In genomic region chr13:43537854-43538253, GRCm38 (mm10) we compare ENCODE assay signal across 14 mouse cellular contexts.
"Had no signal": no experiment of that assay in that cellular context is flagged by ENCODE, and none has a peak within 500 bp of the region (broad histone marks: within the 10 kb centered on the region; RNA-seq: fewer than 3 reads in every experiment).

No protein-coding gene starts in this region.

- DNase-seq: kidney, postnatal 25 days; layer of hippocampus, adult 9-11 months; layer of hippocampus, postnatal 36 days; lung, embryonic 14.5 days; lung, postnatal 10 days; thymus, postnatal 4 days had no signal

- ATAC-seq: liver, embryonic 12.5 days; midbrain, embryonic 15.5 days had no signal

- H3K4me3 ChIP-seq: limb, embryonic 15.5 days; liver, embryonic 12.5 days; megakaryocyte, embryonic 14.5 days; midbrain, embryonic 15.5 days; neural tube, embryonic 12.5 days had no signal

- H3K9me3 ChIP-seq: limb, embryonic 15.5 days; liver, embryonic 12.5 days; midbrain, embryonic 15.5 days; neural tube, embryonic 12.5 days had no signal

- H3K36me3 ChIP-seq: limb, embryonic 15.5 days; liver, embryonic 12.5 days; midbrain, embryonic 15.5 days; neural tube, embryonic 12.5 days had no signal

- H3K4me2 ChIP-seq: limb, embryonic 15.5 days; liver, embryonic 12.5 days; lung, embryonic 14.5 days; midbrain, embryonic 11.5 days; midbrain, embryonic 15.5 days; neural tube, embryonic 12.5 days had no signal

- H3K9ac ChIP-seq: limb, embryonic 15.5 days; liver, embryonic 12.5 days; lung, embryonic 14.5 days; midbrain, embryonic 15.5 days; neural tube, embryonic 12.5 days had no signal

- H3K27ac ChIP-seq: limb, embryonic 15.5 days; liver, embryonic 12.5 days; macrophage; midbrain, embryonic 15.5 days; neural tube, embryonic 12.5 days; stomach, postnatal 0 days had no signal

- H3K27me3 ChIP-seq: limb, embryonic 15.5 days; liver, embryonic 12.5 days; megakaryocyte, embryonic 14.5 days; midbrain, embryonic 15.5 days; neural tube, embryonic 12.5 days had no signal
